Mouse (Mus musculus): ENCODE data around the gene Cfap36. TPM values are rescaled to one million over a fixed set of nuclear protein-coding genes. Genes with fewer than 3 reads are reported as not detected.
A peak's percentile ranks its signal among the peaks of the same experiment; 100 is the strongest.

The Cfap36 gene
- 55.0 and 58.5 TPM in 2 replicates for total RNA-seq (2017)

DNA sequence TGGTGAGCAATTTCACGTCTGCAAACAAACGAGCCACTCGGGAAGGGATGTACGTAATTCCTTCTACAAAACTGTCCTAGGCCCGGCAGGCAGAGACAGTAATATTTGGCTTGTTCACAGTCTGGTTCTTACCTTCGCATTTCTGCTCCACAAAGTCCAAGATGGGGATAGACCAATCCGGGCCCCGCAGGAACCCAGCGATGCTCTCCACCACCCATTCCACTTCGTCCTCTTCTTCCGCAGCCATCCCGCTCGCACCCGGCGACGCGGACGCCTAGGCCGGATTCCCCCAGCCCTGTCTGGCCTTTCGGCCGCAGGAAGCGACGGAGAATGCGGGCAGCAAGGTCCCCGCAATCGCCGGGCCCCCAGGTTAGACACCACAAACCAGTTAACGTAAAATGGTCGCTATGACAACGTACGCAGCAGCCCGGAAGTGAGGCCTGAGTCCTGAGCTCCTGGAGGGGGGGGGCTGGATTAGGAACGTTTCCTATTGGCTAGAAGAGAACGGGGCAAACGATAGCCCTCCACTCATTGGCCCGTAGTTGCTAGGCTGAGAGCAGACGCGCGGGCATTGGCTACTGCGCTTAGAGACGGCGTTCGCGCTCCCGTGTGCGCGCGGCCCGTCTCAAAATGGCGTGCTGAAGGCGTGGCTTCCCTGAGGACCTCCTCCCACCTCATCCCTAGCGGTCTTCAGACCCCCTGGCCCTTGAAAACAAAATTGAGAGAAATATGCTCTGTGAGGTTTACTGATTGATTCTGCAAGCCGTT lies at the start of gene Cfap36:
Cfap36 (minus strand) TSS at position 527 of the 768 bp plus-strand sequence.
- ATAC-seq (replicated peaks; ENCODE audit: low read depth, poor library complexity, severe bottlenecking) = peak; percentile 99

DNA sequence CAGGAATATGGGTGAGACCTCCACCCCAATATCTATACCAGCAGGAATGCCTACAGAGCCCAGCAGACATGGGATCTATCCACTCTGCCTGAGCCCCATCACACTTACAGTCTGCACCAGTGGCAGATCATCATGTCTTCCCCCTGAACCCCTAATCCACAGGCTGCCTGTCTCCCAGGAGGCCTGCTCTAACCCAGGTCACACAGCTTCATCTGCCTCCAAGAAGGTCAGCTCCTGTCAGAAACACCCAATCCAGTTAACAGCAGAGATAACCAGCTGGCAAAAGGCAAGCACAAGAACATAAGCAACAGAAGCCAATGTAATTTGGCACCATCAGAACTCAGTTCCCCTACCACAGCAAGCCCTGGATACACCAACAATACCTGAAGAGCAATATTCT lies 40.1 kb upstream of the Cfap36 start:
- ATAC-seq (replicated peaks; ENCODE audit: low read depth, poor library complexity, severe bottlenecking) = no peak

DNA sequence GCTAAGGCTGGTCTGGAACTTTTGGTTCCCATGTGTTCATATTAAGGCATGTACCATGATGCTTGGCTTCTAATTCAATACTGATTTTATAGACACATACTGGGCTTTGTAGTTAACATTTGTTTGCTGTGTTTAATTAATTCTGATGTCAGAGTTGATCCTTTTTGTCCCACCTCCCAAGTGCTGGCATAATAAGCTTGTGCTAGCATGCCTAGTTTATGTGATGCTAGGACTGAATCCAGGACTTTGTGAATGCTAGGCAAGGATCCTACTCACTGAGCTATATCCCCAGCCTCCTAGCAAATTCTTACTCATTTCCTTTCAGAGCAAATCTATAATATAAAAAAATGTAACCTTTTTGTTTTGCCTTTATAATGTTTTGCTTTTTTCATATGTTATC lies 38.8 kb upstream of the Cfap36 start:
- no peak for ATAC-seq (replicated peaks; ENCODE audit: low read depth, poor library complexity, severe bottlenecking)

DNA sequence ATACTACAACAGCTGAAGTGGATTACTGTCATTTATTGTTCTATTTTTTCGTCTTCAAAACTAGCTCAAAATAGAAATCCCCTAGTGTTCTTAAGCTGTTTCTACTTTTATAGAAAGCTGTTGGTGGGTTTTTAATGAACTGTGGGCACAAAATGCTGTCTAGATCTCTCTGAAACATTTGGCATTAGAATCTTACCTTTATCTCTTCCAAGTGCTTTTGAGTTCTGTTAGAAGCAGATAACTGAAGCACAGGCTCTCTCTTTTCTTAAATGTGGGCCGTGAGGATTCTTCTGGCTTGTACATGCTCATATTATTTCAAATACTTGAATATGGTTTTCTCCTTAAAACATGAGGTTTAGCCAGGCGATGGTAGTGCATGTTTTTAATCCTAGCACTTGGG lies 27.5 kb upstream of the Cfap36 start:
- ATAC-seq (replicated peaks; ENCODE audit: low read depth, poor library complexity, severe bottlenecking) = no peak

DNA sequence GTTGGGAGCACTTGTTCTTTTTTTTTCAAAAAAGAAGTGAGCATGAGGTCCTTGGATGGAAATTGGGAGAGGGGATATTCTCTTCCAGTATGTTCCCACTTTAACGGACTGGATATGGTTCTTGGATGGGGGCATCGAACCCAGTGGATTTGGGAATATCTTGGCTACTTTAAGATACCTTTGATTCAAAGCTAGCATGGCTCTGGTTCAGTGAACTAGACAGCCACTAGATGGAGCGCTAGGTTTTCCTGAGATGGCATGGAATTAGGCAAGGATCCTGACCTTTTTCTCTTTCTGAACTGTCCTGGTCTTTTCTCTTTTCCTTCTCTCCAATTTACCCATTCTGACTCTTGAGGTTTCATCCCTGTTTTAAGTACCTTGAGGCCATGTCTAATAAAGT lies 20.6 kb upstream of the Cfap36 start:
- peak; percentile 84 for ATAC-seq (replicated peaks; ENCODE audit: low read depth, poor library complexity, severe bottlenecking)

DNA sequence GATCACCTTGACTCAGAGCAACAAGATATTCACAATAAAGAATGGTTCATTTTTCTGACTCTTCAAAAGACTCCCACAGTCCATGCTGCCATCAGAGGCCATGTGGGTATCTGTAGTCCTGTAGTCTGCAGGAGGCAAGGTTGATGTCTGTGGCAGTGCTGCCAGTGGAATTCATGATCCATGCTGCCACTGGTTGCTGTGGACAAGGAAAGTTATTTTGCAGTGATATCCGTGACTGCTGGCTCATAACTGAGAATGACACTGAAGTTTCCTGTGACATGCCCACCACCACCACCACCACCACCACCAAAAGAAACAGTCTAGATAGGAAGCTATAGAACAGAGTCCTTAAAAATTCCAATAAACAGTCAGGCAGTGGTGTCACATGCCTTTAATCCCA lies 7.4 kb upstream of the Cfap36 start:
- no peak for ATAC-seq (replicated peaks; ENCODE audit: low read depth, poor library complexity, severe bottlenecking)

DNA sequence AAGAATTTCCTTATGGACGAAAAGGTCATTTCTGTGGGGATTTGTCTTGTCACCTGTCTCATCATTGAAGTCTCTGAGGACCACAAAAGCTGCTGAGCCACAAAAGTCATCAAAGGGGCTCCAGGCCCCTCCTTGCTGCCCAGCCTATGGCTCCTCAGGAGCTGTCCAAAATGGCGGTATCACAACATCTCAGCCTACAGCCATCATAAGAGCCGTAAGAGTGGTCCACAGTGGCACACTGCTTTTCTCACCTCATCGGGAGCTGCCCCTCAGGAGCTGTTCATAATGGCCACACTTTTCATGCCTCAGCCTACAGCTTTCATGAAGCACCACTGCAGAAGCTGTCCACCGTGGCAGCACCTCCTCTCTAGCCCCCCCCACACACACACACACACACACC lies 1.2 kb upstream of the Cfap36 start:
- ATAC-seq (replicated peaks; ENCODE audit: low read depth, poor library complexity, severe bottlenecking) = no peak

DNA sequence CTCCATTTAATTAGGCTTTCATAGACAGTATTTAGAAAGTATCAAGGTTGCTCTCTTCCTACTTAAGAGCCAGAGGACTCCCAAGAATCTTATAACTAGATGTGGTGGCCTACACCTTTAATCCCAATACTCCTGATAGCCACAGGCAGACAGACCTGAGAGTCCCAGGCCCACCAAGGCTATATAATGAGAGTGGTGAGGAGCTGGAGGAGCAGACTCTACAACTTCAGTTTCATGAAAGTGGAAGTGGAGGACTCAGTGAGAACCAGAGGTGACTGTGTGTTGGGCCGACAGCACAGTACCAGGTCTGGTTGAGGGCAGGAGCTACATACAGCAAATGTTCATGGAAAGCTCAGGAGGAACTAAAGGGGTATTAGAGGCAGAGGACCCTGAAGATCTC lies 516 bp upstream of the Cfap36 start:
- 0 out of 2 replicates have a peak, but pooled peaks have one; percentile 1 for ATAC-seq (replicated peaks; ENCODE audit: low read depth, poor library complexity, severe bottlenecking)

DNA sequence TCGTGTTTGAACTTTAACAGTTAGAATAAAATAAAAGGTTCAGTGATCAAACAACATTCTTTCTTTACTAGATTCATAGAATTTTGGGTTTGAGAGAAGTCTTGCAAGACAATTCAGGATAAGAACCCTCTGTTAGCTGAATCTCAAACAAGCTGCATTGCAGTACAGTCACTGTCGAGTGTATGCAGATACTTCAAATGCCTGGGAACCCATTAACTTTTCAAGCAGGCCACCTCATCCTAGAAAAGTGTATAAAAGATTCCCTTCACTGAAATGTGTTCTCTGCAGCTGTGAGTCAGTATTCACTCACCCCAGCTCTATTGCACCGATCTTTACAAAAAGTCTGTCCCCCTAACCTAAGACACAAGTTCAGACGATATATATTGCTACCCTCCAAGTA lies 1.2 kb downstream of the Cfap36 start:
- no peak for ATAC-seq (replicated peaks; ENCODE audit: low read depth, poor library complexity, severe bottlenecking)

DNA sequence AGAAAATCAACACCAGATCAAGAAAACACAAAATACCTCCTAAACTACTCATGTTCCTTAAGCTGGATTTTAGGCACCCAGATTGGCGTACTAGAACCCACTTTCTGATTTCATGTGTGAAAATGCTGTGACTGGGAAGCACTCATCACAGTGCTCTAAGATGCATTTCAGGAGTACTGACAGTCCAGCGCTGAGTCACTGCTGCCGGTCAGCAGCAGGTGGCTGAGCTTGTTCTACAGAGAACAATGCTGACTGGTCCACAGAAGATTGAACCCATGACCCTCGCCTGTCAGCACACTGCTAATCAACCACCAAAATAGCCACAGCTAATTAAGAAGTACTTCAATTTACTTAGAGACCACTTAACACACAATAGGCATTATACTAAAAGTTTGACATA lies 5.2 kb downstream of the Cfap36 start:
- ATAC-seq (replicated peaks; ENCODE audit: low read depth, poor library complexity, severe bottlenecking) = no peak

DNA sequence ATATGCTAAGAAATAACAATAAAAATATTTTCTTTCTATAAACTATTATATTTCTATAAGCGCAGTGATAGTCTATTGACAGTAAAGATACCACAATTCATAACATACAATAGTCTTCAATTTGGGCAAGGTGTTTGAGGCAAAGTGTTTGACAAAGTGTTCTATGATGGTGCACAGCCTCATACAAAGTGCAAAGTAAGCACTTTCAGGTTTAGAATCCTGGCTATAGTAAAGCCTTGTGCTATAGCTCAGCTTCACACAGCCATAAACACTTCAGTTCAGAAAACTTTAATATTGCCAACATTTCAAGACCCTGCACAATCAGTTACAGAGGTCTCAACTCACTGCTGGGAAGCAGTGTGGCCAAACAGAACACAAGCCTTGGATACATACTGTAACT lies 7.9 kb downstream of the Cfap36 start:
- no peak for ATAC-seq (replicated peaks; ENCODE audit: low read depth, poor library complexity, severe bottlenecking)

DNA sequence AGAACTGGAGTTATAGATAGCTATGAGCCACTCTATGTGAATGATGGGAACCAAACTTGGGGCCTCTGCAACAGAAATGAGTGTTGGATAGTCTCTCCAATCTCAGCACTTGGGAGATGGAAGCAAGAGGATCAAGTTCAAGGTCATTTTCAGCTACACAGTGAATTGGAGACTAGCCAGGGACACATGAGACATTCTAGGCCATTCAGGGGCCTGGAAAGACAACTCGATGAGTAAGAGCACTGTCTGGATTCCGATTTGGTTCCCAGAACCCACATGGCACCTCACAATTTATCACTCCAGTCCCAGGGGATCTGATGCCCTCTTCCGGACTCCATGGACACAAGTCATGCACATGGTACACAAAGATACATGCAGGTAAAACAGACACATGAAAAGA lies 8.7 kb downstream of the Cfap36 start:
- ATAC-seq (replicated peaks; ENCODE audit: low read depth, poor library complexity, severe bottlenecking) = no peak

DNA sequence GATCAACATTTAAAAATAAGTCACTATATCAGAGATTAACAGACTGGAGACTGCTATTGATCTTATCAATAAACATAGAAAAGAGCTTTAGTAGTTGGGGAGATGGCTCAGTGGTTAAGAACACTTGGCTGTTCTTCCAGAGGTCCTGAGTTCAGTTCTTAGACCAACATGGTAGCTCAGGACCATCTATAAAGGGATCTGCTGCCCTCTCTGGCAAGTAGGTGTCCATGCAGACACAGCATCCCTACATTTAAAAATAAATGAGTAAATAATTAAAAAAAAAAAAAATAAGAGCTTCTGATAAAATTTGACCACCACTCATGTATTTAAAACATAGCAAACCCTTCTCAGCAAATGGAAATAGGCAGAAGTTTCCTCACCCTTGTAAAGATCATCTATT lies 9.2 kb downstream of the Cfap36 start:
- ATAC-seq (replicated peaks; ENCODE audit: low read depth, poor library complexity, severe bottlenecking) = no peak

DNA sequence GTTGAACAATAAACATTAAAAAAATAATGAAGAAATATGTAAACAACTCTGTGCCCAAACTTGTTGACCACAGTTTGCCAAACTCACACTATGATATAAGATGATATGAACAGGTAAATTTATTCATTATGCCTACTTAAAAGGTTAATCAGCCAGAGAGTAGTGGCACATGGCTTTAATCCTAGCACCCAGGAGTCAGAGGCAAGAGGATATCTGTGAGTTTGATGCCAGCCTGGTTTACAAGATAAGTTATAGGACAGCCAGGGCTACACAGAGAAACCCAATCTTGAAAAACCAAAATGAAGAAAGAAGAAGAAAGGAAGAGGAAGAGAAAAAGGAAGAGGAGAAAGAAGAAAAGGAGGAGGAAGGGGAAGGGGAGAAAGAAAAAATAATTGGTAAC lies 9.8 kb downstream of the Cfap36 start:
- no peak for ATAC-seq (replicated peaks; ENCODE audit: low read depth, poor library complexity, severe bottlenecking)

DNA sequence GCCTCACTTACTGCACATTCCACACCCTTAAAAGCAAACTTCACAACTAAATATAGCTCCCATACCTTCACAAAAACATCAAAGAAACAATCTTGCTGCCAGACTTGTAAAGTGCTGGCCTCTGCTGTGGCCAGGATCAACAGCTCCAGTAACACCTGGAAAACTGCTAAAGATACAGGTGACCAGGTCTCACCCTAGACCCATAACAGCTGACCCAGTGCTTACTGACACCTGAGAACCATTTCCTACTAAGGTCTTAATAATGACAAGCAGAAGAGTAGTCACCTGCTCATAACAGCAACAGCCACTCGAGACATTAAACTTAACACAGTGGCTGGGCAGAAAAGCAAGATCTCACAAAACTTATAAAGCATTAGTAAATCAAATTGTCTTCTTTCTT lies 13.6 kb downstream of the Cfap36 start:
- ATAC-seq (replicated peaks; ENCODE audit: low read depth, poor library complexity, severe bottlenecking) = no peak

DNA sequence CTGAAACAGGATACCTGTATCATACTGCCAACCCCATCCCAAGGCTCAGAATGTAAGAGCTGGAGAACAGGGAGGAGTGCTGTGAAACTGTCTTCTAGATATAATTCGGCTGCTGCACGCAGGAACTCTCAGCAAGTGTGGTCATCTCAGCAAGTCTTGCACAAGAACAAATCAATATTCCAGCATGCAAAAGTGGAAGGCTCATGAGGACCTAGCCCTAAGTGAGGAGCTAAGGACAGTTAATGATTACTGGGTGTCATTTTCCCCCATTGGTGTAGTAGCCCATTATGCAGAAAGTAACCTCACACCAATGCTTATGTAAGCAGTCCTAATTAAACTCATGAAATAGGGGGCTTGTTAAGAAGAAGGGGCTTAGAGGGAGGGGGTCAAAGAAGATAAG lies 18.3 kb downstream of the Cfap36 start:
- no peak for ATAC-seq (replicated peaks; ENCODE audit: low read depth, poor library complexity, severe bottlenecking)

DNA sequence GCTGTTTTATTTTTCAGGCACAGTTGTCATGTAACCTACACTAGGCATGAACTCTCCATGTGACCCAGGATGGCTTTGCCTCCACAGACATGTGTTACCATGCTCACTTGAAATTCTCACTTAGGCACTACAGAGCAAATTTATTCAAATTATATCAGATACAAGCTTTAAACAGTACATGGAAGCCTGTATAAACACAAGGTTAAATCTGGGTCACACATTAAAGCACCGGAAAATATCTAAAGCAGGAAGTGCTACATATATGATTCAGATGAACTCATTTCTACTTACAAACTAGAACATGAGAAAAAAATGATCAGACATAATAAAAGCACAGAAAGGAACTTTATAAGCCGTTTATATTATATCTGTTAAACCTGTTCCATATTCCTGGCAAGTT lies 22.5 kb downstream of the Cfap36 start:
- ATAC-seq (replicated peaks; ENCODE audit: low read depth, poor library complexity, severe bottlenecking) = no peak

DNA sequence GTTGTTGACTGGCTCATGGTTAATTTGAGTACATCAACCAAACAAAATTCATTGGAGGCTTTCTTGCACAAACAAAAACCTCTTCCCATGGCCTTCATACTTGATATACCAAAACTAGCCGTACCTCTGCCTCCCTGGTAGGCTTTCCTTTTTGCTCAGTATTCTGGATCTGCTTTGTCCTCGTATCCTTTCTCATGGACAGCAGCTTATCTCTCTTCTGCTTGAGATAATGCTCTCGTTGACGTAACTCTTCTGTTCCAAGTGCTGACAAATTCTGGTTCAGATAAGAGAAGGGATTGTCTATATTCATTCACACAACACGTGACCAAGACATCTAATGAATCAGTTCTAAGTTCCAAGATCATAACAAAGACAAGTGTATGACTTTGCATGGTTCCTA lies 24.9 kb downstream of the Cfap36 start:
- ATAC-seq (replicated peaks; ENCODE audit: low read depth, poor library complexity, severe bottlenecking) = no peak

DNA sequence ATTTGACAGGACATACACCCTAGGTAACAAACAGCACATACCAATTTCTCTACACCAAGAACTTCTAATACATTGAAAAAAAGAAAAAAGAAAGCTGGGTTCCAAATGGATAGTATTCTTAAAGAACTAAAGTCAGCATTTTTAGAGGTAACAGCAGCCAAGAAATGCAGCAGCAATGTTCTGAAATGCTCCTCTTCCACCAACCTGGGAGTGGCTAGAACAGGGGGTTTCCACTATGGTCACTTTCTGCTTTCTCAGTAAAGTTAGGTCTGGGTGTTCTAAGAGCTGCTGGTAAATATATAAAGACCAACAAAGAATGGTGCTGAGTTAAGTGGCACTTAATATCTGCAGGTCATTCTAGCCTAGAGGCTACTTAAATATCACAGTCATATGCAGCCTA lies 28.2 kb downstream of the Cfap36 start:
- no peak for ATAC-seq (replicated peaks; ENCODE audit: low read depth, poor library complexity, severe bottlenecking)

DNA sequence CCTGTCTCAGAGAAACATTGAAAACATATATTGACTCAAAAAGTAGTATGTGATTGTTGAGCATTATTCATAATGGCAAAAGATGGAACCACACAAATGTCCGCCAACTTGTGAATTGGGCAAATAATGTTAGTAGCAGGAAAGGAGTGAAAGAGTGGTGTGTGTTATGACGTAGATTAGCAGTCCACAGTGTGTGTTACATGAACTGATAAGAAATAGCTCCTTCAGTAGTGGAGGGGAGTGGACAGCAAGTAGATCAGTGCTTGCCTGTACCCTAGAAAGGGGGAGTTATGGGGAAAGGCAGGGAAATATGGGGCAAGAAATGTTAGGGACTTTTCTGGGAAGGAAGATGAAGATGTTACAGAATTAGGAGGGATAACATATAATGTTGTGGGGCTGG lies 31.0 kb downstream of the Cfap36 start:
- ATAC-seq (replicated peaks; ENCODE audit: low read depth, poor library complexity, severe bottlenecking) = no peak

DNA sequence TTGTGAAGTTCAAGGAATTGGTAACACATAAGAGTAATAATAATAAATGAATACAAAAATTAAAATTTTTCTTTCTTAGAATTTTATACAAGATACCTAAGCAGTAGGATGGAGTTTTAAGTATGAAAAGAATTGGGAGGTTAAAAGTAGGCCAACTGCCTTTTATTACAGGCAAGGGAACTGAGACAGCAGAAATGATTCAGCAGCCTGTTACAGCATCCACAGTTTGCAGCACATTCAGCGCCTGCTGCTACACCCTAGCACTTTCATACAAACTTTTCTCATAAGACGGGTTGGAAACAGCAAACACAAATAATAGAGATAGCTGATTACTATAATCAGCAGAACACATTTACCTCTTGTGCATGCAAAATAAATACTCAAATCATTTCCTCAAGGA lies 37.4 kb downstream of the Cfap36 start:
- no peak for ATAC-seq (replicated peaks; ENCODE audit: low read depth, poor library complexity, severe bottlenecking)

DNA sequence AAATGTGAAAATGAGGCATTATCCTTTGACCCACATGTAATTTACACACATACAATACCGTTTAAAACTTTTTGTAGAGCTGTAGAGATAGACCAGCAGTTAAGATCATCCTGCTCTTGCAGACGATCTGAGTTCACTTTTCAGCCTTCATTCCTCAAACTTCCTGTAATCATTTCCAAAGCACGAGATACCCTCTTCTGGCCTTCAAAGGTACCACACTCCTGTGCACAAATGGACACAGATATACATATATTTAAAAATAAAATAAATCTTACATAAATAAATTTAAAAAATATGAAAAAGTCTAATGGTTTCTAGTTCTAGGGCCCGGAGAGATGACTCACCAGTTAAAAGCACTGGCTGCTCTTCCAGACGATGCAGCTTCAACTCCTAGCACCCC lies 43.6 kb downstream of the Cfap36 start:
- ATAC-seq (replicated peaks; ENCODE audit: low read depth, poor library complexity, severe bottlenecking) = peak; percentile 58; the same call in 1 of the 2 replicates
